Mouse (Mus musculus): ENCODE results near the gene Olfr1220. TPM values are rescaled to one million over a fixed set of nuclear protein-coding genes. Genes with fewer than 3 reads are reported as not detected.

Olfr1220 gene
- not detected in 2 replicates for polyA plus RNA-seq (2015; fragmentation: Nextera tagmentation; extraction: Ambion mirVana)

DNA sequence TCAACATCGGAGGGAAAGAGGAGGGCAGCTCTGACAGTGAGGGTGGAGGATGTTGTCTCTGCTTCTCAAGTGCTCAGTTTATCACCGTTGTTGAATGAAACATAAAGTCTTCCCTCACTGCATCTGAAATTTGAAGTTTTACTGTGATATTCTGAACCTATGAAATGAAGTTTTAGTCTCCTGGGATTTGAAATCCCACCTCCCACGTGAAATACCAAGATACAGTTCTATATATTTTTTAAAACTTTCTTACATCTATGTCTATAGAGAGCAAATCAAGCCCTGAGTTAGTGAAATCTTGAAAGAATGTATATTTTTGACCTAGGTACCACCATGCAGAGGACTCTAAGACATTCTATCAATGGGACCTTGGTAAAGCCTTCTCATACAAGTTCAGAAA lies at the start of gene Olfr1220:
Gene Olfr1220, minus strand, starts transcription at position 101 of the 400 bp plus-strand sequence.
- H3K9me3 ChIP-seq, result no peaks in the 10 kb centered on the region
- no peaks in the 10 kb centered on the region for H3K4me1 ChIP-seq
- H3K27me3 ChIP-seq, result no peaks in the 10 kb centered on the region
- H3K27ac ChIP-seq, result no peak within 1 kb of the TSS
- H3K36me3 ChIP-seq, result no peaks in the 10 kb centered on the region
- no peak within 1 kb of the TSS for H3K4me2 ChIP-seq (replicated peaks)
- no peak within 1 kb of the TSS for H3K4me3 ChIP-seq
- H3K9ac ChIP-seq, result no peak within 1 kb of the TSS
- 74% methylated on average over 3 of the region's 3 CpGs for WGBS
- no peak for ATAC-seq (ENCODE audit: low FRiP score, low read depth)

- no peaks in the 10 kb centered on the region for H3K9me3 ChIP-seq
- H3K9ac ChIP-seq, result no peak within 1 kb of the TSS
- ATAC-seq (ENCODE audit: low FRiP score, low read depth), result no peak
- no peaks in the 10 kb centered on the region for H3K36me3 ChIP-seq
- no peak within 1 kb of the TSS for H3K27ac ChIP-seq
- H3K4me2 ChIP-seq (replicated peaks), result no peak within 1 kb of the TSS
- no peaks in the 10 kb centered on the region for H3K27me3 ChIP-seq
- WGBS, result 70% methylated on average over 1 of the region's 1 CpGs
- no peaks in the 10 kb centered on the region for H3K4me1 ChIP-seq
- H3K4me3 ChIP-seq, result no peak within 1 kb of the TSS
Measured at GRCm38 (mm10) chr2:89151460-89151859, 44.8 kb upstream of the Olfr1220 start, which contains the start of gene Olfr1223. Gene Olfr1223 (minus strand): TSS chr2:89151560.

DNA sequence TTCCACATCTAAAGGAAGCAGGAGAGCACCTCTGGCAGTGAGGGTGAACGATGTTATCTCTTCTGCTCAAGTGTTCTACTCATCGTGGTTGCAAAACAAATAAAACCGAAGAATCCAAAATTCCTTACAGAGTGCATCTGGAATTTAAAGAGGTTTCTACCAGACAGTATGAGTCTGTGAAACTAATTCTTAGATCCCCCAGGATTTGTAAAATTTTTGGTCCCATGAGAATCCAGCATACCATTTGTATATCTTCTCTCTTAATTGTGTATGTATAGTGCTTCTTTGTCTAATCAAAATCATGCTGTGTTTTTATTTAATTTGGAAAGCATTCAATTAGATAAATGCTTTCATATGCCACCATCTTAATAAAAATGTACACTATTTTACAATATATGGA lies 26.3 kb upstream of the Olfr1220 start, which contains the start of gene Olfr1222:
Gene Olfr1222, minus strand, starts transcription at position 101 of the 400 bp plus-strand sequence.
- no peaks in the 10 kb centered on the region for H3K4me1 ChIP-seq
- H3K9me3 ChIP-seq, result no peaks in the 10 kb centered on the region
- H3K36me3 ChIP-seq, result no peaks in the 10 kb centered on the region
- 85% methylated on average over 3 of the region's 3 CpGs for WGBS
- H3K4me2 ChIP-seq (replicated peaks), result no peak within 1 kb of the TSS
- no peak within 1 kb of the TSS for H3K9ac ChIP-seq
- no peak within 1 kb of the TSS for H3K4me3 ChIP-seq
- no peak for ATAC-seq (ENCODE audit: low FRiP score, low read depth)
- H3K27ac ChIP-seq, result no peak within 1 kb of the TSS
- H3K27me3 ChIP-seq, result no peaks in the 10 kb centered on the region

- no peaks in the 10 kb centered on the region for H3K9me3 ChIP-seq
- H3K27me3 ChIP-seq, result no peaks in the 10 kb centered on the region
- 89% methylated on average over 2 of the region's 2 CpGs for WGBS
- ATAC-seq (ENCODE audit: low FRiP score, low read depth), result no peak
- no peak within 1 kb of the TSS for H3K9ac ChIP-seq
- H3K4me1 ChIP-seq, result no peaks in the 10 kb centered on the region
- H3K4me2 ChIP-seq (replicated peaks), result no peak within 1 kb of the TSS
- H3K27ac ChIP-seq, result no peak within 1 kb of the TSS
- no peak within 1 kb of the TSS for H3K4me3 ChIP-seq
- H3K36me3 ChIP-seq, result no peaks in the 10 kb centered on the region
Measured at GRCm38 (mm10) chr2:89117183-89117582, 10.5 kb upstream of the Olfr1220 start, which contains the start of gene Olfr1221. Gene Olfr1221 (minus strand): TSS chr2:89117283.

GRCm38 (mm10) chr2:89105651-89106050 lies 984 bp downstream of the Olfr1220 start:
- Histone ChIP-seq H3K4me2 (replicated peaks) (no peak overlapping the region), H3K27me3 (no peaks in the 10 kb centered on the region), H3K4me3 (no peak overlapping the region), H3K9me3 (no peaks in the 10 kb centered on the region), H3K4me1 (no peaks in the 10 kb centered on the region), H3K9ac (no peak overlapping the region), H3K36me3 (no peaks in the 10 kb centered on the region), H3K27ac (no peak overlapping the region)
- no peak for ATAC-seq (ENCODE audit: low FRiP score, low read depth)

DNA sequence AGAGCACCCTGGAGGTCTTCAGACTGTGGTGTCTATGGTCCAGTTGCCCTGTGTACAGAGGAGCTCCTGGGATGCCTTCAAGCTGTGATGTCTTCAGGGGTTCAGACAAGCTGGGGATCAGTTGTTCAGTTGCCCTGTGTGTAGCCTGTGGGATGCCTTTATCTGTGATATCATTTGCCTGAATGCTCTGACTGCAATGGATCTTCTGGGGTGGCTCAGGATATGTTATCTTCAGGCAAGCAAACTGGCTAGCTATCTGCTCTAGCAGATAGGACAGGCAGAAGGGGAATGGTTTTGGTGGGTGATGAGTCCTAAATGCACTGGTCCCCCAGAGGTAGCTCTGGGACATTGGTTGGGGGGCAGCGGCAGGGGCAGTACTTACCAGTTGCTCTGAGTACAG lies 12.8 kb downstream of the Olfr1220 start:
- Histone ChIP-seq H3K4me1 (no peaks in the 10 kb centered on the region), H3K4me3 (no peak overlapping the region), H3K27ac (no peak overlapping the region), H3K36me3 (no peaks in the 10 kb centered on the region), H3K27me3 (no peaks in the 10 kb centered on the region), H3K9me3 (no peaks in the 10 kb centered on the region), H3K9ac (no peak overlapping the region), H3K4me2 (replicated peaks) (no peak overlapping the region)
- ATAC-seq (ENCODE audit: low FRiP score, low read depth), result no peak
- 96% methylated on average over 1 of the region's 1 CpGs for WGBS

GRCm38 (mm10) chr2:89083413-89083812 lies 23.2 kb downstream of the Olfr1220 start, which contains the start of gene Olfr1219:
Gene Olfr1219 (minus strand): TSS chr2:89083513.
- Histone ChIP-seq H3K27me3 (no peaks in the 10 kb centered on the region), H3K4me3 (no peak within 1 kb of the TSS), H3K4me1 (no peaks in the 10 kb centered on the region), H3K9me3 (no peaks in the 10 kb centered on the region), H3K36me3 (no peaks in the 10 kb centered on the region), H3K9ac (no peak within 1 kb of the TSS), H3K27ac (no peak within 1 kb of the TSS), H3K4me2 (replicated peaks) (no peak within 1 kb of the TSS)
- ATAC-seq (ENCODE audit: low FRiP score, low read depth), result no peak
- 60% methylated on average over 1 of the region's 1 CpGs for WGBS

DNA sequence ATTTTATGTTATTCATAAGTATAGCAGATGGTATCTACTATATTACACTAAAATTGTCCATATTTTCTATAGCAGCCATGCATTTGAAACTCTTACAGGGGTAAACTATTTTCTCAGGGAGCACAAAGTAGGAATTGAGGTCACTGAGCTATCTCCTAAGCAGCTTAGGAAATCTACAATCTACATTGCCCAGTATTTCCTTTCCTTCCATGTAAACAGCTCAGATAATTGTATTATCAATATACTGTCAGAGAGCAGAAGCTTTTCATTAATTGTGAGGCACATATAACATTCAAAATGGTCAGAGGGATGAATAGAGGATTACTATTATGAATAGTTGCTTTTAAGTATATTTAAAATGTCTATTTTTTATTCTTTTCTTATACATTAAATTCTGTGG lies 25.1 kb downstream of the Olfr1220 start:
- Histone ChIP-seq H3K9me3 (no peaks in the 10 kb centered on the region), H3K4me3 (no peak overlapping the region), H3K27ac (no peak overlapping the region), H3K4me1 (no peaks in the 10 kb centered on the region), H3K4me2 (replicated peaks) (no peak overlapping the region), H3K27me3 (no peaks in the 10 kb centered on the region), H3K9ac (no peak overlapping the region), H3K36me3 (no peaks in the 10 kb centered on the region)
- ATAC-seq (ENCODE audit: low FRiP score, low read depth), result no peak

- no peaks in the 10 kb centered on the region for H3K27me3 ChIP-seq
- no peak within 1 kb of the TSS for H3K4me3 ChIP-seq
- no peaks in the 10 kb centered on the region for H3K4me1 ChIP-seq
- H3K4me2 ChIP-seq (replicated peaks), result no peak within 1 kb of the TSS
- no peaks in the 10 kb centered on the region for H3K36me3 ChIP-seq
- ATAC-seq (ENCODE audit: low FRiP score, low read depth), result no peak
- H3K9ac ChIP-seq, result no peak within 1 kb of the TSS
- no peak within 1 kb of the TSS for H3K27ac ChIP-seq
- H3K9me3 ChIP-seq, result no peaks in the 10 kb centered on the region
Measured at GRCm38 (mm10) chr2:89061087-89061486, 45.5 kb downstream of the Olfr1220 start, which contains the start of gene Olfr1218. Gene Olfr1218 (minus strand): TSS chr2:89061187.

Other genes with a start within 250 kb of the Olfr1220 start
- not detected in 2 replicates for gene Olfr1206, start 243.6 kb downstream of the Olfr1220 start, polyA plus RNA-seq (2015; fragmentation: Nextera tagmentation; extraction: Ambion mirVana)
- gene Olfr1208, start 204.5 kb downstream of the Olfr1220 start, polyA plus RNA-seq (2015; fragmentation: Nextera tagmentation; extraction: Ambion mirVana), result not detected in 2 replicates
- not detected in 2 replicates for gene Olfr1209, start 191.7 kb downstream of the Olfr1220 start, polyA plus RNA-seq (2015; fragmentation: Nextera tagmentation; extraction: Ambion mirVana)
- gene Olfr1211, start 168.7 kb downstream of the Olfr1220 start, polyA plus RNA-seq (2015; fragmentation: Nextera tagmentation; extraction: Ambion mirVana), result not detected in 2 replicates
- not detected in 2 replicates for gene Olfr1212, start 152.9 kb downstream of the Olfr1220 start, polyA plus RNA-seq (2015; fragmentation: Nextera tagmentation; extraction: Ambion mirVana)
- gene Gm13762, start 126.6 kb downstream of the Olfr1220 start, polyA plus RNA-seq (2015; fragmentation: Nextera tagmentation; extraction: Ambion mirVana), result not detected in 2 replicates
- not detected in 2 replicates for gene Olfr1214, start 114.2 kb downstream of the Olfr1220 start, polyA plus RNA-seq (2015; fragmentation: Nextera tagmentation; extraction: Ambion mirVana)
- not detected in 2 replicates for gene Olfr1215, start 99.9 kb downstream of the Olfr1220 start, polyA plus RNA-seq (2015; fragmentation: Nextera tagmentation; extraction: Ambion mirVana)
- not detected in 2 replicates for gene Olfr1216, start 88.5 kb downstream of the Olfr1220 start, polyA plus RNA-seq (2015; fragmentation: Nextera tagmentation; extraction: Ambion mirVana)
- gene Olfr1217, start 74.8 kb downstream of the Olfr1220 start, polyA plus RNA-seq (2015; fragmentation: Nextera tagmentation; extraction: Ambion mirVana), result not detected in 2 replicates
- not detected in 2 replicates for gene Olfr1218, start 45.6 kb downstream of the Olfr1220 start, polyA plus RNA-seq (2015; fragmentation: Nextera tagmentation; extraction: Ambion mirVana)
- gene Olfr1219, start 23.3 kb downstream of the Olfr1220 start, polyA plus RNA-seq (2015; fragmentation: Nextera tagmentation; extraction: Ambion mirVana), result not detected in 2 replicates
- gene Olfr1221, start 10.4 kb upstream of the Olfr1220 start, polyA plus RNA-seq (2015; fragmentation: Nextera tagmentation; extraction: Ambion mirVana), result not detected in 2 replicates
- gene Olfr1222, start 26.2 kb upstream of the Olfr1220 start, polyA plus RNA-seq (2015; fragmentation: Nextera tagmentation; extraction: Ambion mirVana), result not detected in 2 replicates
- gene Olfr1223, start 44.7 kb upstream of the Olfr1220 start, polyA plus RNA-seq (2015; fragmentation: Nextera tagmentation; extraction: Ambion mirVana), result not detected in 2 replicates
- not detected in 2 replicates for gene Olfr1224-ps1, start 57.3 kb upstream of the Olfr1220 start, polyA plus RNA-seq (2015; fragmentation: Nextera tagmentation; extraction: Ambion mirVana)
- not detected in 2 replicates for gene Olfr1225, start 67.8 kb upstream of the Olfr1220 start, polyA plus RNA-seq (2015; fragmentation: Nextera tagmentation; extraction: Ambion mirVana)
- not detected in 2 replicates for gene Olfr1226, start 93.2 kb upstream of the Olfr1220 start, polyA plus RNA-seq (2015; fragmentation: Nextera tagmentation; extraction: Ambion mirVana)
- gene Olfr1228, start 147.2 kb upstream of the Olfr1220 start, polyA plus RNA-seq (2015; fragmentation: Nextera tagmentation; extraction: Ambion mirVana), result not detected in 2 replicates
- gene Olfr1229, start 181.2 kb upstream of the Olfr1220 start, polyA plus RNA-seq (2015; fragmentation: Nextera tagmentation; extraction: Ambion mirVana), result not detected in 2 replicates
- not detected in 2 replicates for gene Olfr1230, start 190.4 kb upstream of the Olfr1220 start, polyA plus RNA-seq (2015; fragmentation: Nextera tagmentation; extraction: Ambion mirVana)
- not detected in 2 replicates for gene Olfr1231, start 200.2 kb upstream of the Olfr1220 start, polyA plus RNA-seq (2015; fragmentation: Nextera tagmentation; extraction: Ambion mirVana)
- gene Olfr1232, start 222.8 kb upstream of the Olfr1220 start, polyA plus RNA-seq (2015; fragmentation: Nextera tagmentation; extraction: Ambion mirVana), result not detected in 2 replicates
- gene Olfr1233, start 235.6 kb upstream of the Olfr1220 start, polyA plus RNA-seq (2015; fragmentation: Nextera tagmentation; extraction: Ambion mirVana), result not detected in 2 replicates